Mouse (Mus musculus) gastrocnemius, postnatal 10 days (tissue): Measurements from ENCODE around the gene Pbx4. TPM values are rescaled to one million over a fixed set of nuclear protein-coding genes. Genes with fewer than 3 reads are reported as not detected.

Experiments
- DNase-seq: peaks from one replicate; pipeline ENCODE4 v3.0.0; 2021; ENCODE audit warnings: mixed read lengths
- total RNA-seq, 2 experiments: library from RNA; stranded (reverse); gene quantifications; 2 replicates each; pipeline ENCODE4 v1.2.3; 2021

The Pbx4 gene
- total RNA-seq, 2 experiments from 2014 or later, result 0.47 to 1.1 TPM

DNA sequence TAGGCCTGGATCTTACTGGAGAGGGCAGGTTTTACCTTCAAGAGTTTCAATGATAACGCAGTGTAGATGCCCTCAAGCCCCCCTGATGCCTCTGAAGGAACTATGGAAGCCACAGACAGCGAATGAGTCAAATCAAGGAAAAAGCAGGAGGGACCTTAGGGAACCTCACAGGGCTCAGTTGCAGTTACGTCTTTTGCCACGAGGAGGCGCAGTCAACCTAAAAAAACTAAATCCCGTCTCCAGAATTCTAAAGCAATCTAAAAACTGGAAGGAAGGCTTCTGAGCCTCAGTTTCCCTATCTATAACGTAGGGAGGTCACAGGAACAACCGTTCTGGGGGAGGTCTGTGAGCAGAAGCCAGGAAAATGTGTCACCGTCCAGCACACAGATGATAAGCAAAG is 41.9 kb downstream of the Pbx4 start:
- peak; percentile 81 for DNase-seq

DNA sequence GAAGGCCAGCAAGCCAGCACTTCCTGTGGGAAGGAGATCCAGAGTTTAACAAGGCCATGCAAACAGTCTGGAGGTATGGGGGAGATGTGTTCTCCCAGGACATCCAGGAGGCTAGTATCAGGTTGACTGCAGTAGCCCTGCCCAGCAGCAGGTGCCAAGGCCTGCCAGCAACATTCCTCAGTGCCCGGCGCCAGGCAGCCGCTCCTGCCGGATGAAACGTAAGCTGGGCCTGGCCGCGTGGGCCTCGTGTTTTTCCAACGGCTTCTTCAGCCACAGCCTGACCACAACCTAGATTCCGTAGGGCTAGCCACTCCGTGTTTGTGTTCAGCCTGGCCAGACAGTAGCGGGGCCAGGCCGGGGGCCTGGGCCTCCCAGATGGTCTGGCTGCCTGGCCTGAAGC is 42.4 kb downstream of the Pbx4 start:
- DNase-seq, result peak; percentile 63

DNA sequence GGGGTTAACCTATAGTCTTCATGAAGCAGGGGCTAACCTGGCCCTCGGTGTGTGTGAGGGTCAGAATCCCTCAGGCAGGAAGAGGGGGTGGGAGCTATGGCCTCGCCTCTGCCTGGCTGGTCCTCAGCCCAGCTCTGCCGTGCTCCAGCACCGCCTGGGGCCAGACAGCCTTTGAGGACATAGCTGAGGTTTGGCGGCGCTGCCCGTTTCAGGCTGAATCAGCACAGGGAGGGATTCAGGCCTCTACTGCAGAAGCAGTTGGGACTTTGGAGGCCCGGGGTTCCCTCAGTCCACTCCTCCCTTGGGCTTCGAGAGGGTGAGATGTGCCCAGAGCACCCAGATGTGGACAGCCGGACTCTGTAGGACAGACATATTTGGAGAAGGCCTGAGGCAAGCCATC is 43.8 kb downstream of the Pbx4 start:
- peak; percentile 41 for DNase-seq

DNA sequence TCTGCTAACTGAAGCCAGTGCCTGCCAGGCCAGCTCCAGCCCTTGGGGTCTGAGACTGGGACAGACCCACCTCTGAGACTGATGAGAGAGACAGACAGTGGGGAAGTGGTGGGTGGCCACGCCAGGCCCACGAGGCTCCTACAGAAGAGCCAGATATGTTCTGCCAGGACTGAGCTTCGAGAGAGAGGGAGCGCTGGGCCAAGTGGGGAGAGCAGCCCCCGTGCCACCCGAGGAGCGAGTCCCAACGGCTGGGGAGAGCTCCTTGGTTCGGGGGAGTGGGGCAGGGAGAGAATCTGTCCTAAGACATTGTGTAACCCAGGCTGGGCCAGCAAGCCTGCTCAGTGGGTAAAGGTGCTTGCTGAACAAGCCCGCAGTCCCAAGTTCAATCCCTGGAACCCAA is 44.7 kb downstream of the Pbx4 start:
- DNase-seq, result no peak

DNA sequence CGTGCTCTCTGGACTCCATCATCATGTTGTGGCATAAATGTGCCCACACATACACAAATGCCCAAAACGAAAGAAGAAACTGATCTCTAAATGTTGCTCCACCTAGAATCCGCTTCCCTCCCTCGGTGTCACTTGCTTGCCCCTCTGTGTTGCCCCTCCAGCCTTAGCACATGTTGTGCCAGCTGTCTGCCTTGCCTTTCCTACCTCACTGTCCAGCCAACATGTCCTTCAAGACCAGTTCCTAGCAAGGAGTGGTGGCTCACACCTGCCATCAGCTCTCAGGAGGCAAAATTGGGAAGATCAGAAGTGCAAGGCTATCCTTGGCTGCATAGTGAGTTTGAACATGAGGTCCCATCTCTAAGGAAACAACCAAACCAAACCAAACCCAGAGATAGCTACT is 45.1 kb downstream of the Pbx4 start:
- DNase-seq, result no peak

DNA sequence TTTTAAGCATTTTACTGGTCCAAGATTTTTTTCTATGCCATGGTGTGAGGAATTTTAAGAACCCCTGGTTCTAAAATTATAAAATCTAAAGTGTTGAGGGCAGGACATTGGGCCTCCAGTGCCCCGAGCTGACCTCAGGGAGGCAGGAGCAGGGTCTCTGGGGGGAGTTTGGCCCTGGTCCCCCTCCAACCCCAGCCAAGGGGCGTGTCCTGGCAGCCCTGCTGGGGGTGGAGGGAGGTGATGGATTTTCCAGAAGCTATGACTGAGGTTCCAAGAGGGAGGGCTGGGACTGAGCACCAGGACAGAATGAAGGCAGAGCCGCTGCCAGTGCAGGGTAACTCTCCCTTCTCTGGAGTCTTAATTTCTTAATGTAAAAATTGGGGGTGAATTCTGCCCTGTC is 45.7 kb downstream of the Pbx4 start:
- peak; percentile 58 for DNase-seq

DNA sequence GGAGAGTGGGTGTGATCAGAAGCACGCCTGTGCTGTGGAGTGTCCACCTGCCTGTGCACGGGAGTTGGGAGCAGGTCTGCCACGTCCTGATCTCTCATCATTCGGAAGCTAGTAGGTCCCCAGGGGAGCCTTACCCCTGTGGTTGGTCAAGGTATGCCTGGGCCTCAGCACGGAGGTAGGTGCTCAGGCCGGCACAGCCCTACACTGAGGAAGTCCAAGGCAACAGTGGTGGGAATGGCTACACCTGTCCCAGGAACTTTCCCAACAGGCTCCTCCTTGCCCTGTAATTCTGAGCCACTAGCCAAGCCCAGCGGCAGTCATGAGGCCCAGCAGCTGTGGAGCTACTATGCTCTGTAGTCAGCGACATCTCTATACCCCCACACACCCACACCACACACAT is 47.4 kb downstream of the Pbx4 start:
- no peak for DNase-seq

DNA sequence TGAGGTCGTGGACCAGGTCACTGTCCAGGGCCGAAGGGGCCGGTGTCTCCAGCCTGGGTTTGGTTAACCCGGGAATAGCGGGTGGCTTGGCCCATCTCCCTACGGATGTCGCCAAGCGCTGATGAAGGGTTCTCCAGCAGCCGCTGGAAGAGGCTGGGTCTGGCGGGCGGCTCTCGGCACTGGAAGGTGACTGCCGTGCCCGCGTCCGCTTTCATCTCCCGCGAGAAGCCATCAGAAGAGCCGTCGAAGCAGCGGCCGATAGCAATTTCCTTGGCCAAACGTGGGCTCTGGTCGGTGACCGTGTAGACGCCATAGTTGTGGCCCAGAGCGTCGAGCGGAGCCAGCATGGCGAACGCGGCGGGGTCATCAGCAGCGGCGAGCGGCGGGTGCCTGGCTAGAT is 48.5 kb downstream of the Pbx4 start:
- DNase-seq, result no peak

DNA sequence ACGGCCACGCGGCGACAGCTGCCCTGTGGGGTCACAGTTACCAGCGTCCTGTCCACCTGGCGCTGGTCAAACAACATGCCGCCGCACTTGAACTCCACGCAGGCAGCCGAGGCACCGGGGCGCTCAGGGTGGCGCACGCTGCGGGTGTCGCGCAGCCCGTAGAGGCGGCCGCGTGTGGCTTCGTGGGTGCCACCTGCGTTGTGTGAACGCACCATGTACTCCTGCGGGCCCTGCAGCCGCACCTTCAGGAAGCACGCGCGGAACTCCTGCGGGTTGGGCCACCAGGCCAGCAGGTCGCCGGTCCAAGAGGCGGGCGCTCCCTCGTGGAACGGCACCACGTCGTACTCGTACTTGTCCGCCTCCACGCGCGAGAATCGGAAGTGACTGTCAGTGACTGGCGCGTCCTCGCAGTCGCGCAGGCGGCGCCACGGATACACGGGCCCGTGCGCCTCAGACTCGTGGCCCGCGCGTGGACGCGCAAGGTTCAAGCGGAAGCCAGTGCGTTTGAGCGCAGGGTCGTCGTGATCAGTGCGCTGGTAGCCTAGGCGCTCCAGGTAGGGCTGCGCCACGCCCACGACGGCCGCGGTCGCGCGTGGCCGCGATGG is 49.1 kb downstream of the Pbx4 start:
- no peak for DNase-seq

DNA sequence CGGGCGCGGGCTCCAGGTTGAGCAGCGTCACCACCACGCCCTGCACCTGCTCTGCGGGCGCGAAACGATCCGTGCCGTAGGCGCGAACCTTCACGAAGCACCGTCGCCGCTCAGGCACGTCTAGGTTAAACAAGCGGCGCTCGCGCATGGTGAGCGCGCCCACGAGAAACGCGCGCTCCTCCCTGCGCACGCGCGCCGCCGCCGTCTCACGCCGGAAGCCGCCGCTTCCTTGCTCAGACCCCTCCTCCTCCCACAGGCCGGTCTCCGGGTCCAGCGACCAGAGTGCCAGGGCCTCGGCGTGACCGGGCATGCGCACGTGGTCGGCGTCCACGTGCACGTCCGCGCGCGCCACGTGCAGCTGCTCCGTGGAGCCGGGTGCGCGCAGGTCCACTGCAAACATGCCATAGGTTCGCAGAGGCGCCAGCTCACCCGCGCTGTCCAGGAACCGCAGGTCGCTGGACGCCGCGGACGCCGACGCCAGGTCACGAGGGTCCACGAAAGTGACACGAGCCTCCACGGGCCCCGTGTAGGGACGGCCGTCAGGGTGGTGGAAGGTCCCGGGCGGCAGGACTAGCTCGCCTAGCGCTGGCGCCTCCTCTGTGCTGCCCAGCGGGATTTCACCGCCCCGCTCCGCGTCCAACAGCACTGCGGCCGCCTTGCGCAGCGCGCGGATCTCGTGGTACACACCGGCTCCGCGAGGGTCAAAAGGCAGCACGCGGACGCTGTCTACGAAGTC is 49.9 kb downstream of the Pbx4 start:
- DNase-seq, result peak; percentile 67

DNA sequence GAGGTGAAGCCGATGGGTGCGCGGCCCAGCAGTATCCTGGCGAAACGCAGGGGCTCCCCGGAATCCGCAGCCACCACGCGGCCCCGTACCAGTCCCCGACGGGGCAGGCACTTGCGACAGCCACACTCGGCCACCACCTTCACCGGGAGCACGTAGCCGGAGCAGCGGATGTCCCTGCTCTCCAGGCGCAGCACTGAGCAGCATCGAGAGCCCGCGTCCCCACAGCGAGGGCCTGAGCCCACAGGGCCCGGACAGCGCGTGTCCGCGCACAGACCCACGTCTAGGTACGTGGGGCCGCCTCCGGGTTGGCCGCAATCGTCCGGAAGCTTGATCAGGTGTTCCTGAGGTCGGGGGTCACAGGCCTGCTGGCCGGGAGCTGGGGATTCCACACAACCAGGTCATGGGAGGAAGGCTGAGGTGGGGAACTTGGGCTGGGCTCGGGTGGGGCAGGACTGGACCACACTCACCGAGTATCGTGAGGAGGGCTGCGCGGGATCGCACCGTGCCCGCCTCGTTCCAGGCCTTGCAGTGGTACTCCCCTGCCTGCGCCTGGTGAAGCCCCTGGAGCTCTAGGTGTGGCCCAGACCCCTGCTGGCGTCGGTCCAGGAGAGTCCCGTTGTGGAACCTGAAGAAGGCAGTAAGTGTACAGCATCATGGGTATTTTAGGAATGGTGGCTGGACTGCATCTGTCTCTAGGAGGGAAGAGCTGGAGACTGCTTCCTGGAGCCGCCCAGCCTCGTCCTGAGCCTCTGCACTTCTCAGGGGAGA is 50.7 kb downstream of the Pbx4 start:
- no peak for DNase-seq

DNA sequence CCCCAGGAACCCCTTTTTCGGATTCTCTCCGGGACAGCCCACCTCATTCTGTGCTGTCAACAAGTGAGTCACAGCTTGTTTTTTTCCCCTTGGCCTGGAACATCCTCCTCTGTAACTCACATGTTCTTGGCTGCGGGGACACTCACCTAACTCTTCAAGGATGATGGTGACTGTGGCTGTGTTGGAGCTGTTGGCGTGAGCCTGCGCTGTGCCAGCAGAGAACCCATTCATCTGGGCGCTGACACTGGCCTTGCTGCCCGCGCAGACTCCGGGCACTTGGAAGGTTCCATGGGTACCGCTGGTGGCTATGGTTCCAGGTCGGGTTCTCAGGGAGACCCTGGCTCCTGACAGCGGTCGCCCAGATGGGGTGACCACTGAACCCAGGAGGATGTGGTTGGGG is 51.9 kb downstream of the Pbx4 start:
- no peak for DNase-seq

DNA sequence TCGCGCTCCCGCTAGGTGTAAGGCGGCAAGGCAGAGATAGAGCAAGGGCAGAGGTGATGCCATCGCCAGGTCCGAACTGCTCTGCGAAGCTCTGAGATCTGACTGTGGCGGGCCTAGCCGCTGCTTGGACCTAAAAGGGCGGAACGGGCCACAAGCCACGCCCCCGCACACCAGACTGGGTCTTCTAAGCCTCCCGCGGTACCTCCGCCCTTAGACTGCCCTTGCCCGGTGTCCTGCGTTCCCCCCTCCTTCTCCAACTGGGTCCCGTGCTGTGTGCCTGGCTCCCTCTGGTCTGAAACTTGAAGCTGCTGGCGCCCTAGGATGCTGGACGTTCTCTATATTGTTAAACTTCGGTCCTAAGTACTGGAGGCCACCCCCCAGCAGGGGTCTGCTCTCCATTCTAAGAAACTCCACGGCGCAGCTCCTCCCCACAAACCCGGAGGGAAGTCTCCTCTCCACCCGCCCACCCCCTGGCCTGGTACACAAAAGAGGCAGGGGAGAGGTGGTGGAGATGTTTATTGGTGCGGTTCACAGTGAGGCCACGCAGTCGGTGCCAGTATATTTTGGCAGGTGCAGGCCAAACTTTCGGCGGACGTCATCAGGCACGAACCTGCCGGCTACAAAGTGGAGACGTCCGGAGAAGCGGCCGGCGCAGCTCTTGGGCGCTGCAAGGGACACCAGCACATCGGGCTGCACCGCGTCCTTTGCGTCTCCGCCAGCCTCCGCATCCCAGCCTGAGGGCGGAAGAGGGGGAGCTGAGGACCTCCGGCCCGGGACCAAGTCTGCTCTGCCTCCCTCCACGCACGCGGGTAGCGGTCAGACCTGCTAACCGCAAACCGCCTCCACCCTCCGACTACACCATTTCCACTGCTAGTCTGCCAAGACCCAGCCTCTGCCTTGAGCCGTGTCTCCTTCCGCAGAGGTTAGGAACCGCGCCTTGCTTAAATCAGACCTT is 55.3 kb downstream of the Pbx4 start, which contains the start of gene Cilp2:
TSS of gene Cilp2 (minus strand) at position 399 of the 955 bp plus-strand sequence.
- DNase-seq, result peak; percentile 59

DNA sequence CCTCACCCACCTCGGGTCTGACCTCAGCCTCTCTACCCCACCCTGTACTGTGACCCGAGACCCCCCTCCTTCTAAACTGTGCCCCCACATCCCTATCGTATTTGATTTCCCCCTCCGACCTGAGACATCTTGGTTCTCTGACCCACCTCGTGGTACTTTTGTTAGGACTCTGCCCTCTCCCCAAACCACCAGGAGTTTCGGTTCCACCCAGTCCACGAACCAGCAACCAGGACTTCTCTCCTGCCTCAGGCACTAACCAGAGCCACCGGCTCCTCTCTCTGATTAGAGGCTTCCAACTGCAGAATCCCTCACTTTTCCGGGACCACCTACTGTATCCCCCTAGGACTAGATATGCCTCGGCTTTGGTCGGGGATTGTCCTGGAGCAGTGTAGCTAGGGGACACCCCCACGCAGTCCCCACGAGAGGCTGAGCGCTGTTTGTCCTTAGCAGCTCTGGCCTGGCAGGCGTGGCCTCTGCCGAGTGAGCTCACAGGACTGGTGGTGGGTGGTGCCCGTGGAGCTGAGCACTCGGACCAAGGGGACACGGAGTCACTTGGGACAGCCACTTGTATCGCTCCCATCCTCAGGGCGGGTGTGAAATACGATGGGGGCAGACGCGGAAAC is 56.1 kb downstream of the Pbx4 start:
- DNase-seq, result no peak

DNA sequence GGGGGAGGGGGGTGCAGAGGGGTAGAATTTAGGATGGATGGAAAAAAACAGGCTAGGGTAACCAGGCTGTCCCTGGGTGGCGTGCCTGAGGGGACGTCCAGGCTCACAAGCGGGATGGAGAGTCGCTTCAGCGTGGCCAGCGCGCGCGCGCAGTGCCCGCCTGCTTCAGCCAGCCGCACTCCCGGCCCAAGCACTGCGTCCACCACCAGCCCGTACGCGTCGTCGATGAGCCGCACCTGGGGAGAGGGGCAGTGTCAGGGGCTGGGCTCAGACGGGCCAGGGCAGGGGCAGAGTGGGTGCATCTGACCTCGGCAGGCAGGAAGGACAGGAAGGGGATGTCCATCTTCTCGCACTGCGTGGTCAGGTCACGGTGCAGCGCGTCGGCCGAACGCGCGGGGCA is 56.6 kb downstream of the Pbx4 start:
- no peak for DNase-seq

DNA sequence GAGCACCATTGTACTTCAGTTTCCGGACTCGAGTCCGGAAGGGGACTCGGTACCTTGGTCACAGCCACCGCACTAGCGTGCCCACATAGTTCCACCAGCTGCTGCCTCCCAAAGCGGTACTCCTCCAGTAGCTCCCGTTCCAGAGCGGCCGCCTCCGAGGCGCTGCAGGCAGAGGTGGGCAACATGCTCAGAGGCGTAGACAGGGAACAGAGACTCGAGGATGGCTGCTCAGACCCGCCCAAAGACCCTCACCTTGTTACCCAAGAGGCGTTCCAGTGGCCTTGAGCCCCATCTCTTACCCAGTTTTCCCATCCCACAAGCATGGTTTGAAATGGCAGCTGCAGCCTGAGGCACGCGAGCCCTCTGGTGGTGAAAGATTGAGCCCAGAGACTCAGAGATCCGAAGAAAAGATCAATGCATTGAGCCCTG is 58.5 kb downstream of the Pbx4 start:
- no peak for DNase-seq

DNA sequence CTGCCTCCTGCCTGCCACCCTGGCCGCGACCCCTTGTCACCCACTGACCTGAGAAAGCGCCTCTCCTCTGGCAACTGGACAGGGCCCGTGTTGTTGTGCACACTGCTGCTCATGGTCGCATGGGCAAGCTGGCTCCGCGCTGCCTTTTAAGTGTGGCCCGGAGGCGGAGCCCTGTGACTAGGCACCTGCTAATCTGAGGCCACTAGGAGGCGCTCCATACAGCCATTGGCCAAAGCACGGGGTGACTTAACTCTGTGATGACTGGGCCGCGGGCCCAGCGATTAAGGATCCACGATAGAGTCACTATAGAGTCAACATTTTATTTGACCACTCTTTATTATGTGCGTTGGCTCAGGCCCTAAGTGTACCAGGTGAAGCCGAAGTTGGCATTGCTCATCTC is 61.6 kb downstream of the Pbx4 start:
- peak; percentile 70 for DNase-seq

DNA sequence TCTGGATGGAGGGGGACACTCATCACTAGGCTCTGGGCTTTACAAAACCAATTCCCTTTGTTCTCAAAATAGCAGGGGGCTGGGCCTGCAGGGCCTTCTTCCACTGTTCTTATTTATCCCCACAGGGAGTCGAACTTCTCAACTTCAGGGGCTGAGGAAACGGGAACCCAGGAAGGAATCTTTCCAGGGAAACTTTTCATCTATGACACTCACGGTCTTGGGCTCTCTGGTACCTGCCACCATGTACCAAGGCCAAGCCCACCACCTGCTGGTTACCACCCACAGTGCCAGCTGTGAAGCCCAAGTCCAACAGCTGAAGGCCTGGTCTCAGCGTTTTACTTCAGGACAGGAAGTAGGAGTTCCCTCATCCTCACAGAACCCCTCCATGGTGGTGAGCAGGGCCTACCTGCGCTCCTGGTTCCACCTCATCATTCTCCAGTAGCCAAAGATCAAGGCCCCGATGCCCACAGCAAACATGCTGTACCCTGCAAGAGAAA is 62.6 kb downstream of the Pbx4 start:
- no peak for DNase-seq

DNA sequence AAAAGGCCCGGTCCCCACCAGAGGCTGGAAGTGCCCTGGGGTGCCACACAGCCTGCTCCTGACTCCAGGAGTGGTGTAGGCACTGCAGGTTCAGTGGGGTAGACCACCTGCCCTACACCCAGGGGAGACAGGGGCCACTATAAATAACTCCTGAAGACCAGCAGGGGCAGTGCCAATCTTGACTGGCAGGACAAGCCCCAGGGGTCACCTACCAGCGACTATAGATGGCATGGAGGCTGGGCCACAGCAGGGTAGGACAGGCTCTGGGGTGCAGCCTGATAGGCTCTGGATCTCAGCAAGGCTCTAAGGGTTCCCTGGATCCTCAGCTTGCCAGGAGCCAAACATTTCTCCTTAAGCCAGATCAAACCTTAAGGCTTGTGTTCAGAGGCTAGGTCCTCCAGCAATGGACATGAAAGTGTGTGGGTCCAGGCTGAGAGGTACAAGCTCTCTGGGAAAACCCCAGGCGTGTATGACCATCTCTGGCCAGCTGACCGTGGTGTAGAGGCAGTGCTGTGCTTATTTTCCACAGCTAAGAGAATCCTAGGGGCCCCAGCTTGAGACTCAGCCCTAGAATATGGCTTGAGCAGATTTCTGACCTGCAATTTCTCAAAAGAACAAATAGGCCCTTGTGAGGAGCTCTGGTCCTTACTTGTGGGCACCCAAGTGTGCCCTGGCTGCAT is 63.6 kb downstream of the Pbx4 start:
- no peak for DNase-seq

DNA sequence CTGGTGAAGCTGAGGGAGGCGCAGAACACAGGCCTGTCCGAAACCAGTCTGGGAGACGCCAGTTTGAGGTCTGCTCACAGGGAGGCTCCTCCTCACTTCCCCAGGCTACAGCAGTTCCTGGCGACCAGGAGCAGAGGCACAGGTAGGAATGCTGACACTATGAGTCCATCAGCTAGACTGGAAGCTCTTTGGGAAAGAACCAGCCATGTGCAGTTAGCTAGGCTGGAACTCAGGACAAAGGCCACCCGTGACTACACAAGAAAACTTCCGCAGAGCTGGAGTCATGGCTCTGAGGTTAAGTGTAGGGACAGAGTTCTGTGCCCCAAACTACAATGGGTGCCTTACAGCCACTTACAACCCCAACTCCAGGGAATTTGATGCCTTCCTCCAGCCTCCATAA is 65.6 kb downstream of the Pbx4 start:
- no peak for DNase-seq

DNA sequence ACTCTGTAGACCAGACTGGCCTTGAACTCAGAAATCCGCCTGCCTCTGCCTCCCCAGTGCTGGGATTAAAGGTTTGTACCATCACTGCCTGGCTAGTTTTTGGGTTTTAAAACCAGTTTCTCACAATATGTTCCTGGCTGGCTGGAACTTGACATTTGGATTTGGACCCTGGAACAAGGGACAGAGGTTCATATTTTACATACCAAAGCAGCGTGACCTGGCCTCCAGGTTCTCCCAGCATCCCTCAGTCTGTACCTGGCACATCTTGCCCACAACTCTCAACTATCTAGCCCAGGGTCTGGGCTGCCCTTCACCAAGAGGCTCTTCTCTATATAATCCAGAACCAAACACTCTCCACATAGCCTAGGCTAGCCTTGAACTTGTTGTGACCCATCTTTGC is 67.6 kb downstream of the Pbx4 start:
- DNase-seq, result no peak
